Mouse (Mus musculus): Measurements from ENCODE around the gene Plpp2. TPM values are rescaled to one million over a fixed set of nuclear protein-coding genes. Genes with fewer than 3 reads are reported as not detected.
A peak's percentile ranks its signal among the peaks of the same experiment; 100 is the strongest.

The Plpp2 gene
- polyA plus RNA-seq, 1 experiment from 2014 or later = 27.1 TPM

DNA sequence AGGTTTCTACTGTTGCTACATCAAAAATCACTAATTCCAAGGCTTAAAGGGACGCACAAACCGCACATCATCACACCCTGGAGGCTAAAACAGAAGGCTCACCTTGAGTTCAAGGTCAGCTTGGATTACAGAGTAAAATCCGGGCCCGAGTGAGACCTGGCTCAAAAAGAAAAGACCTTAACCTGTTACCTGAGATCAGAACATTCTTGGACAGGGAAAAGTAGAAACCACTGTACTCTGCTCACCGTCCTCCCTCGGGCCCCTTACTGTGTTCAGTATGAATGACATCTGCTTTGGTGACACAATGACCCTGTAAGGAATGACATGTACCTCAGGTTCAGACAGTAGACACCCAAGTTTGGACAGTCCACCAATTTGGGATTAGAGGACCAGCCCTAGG, 41.2 kb upstream of the Plpp2 start:
- Histone ChIP-seq H3K4me3 (ENCODE audit: low read depth, low read length) (no peak overlapping the region), H3K27ac (ENCODE audit: low read depth, low read length) (no peak overlapping the region), H3K9ac (ENCODE audit: low read depth, low read length) (no peak overlapping the region), H3K4me1 (replicated peaks; ENCODE audit: control insufficient read depth, insufficient read depth, low read length) (no peaks in the 10 kb centered on the region), H3K4me2 (no peak overlapping the region), H3K36me3 (ENCODE audit: control insufficient read depth, insufficient read depth, low read length) (no peaks in the 10 kb centered on the region), H3K9me3 (ENCODE audit: control insufficient read depth, low read length) (no peaks in the 10 kb centered on the region), H3K27me3 (replicated peaks; ENCODE audit: control insufficient read depth, insufficient read depth, low read length) (no peaks in the 10 kb centered on the region)
- DNase-seq (ENCODE audit: low spot score) (no peak), ATAC-seq (replicated peaks; ENCODE audit: low FRiP score) (no peak)
- WGBS = 86% methylated on average over 6 of the region's 6 CpGs

DNA sequence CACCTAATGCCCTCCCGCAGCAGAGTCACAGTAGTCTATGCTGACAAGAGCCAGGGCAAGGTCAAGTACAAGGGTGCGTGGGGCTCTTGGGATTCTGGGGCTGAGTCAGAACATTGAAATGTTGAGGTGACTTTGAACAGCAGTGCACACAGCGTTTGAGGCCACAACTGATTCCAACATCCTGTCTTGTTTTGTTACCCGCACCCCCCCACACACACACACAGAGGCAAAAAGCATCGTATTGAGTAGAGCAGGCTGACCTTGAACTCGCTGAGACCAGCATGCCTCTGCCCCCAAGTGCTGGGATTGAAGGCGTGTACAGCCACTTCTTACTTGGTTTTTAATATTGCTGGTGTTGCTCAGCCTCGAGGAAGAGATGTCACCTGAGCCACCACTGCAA, 40.8 kb upstream of the Plpp2 start:
- Histone ChIP-seq H3K4me1 (replicated peaks; ENCODE audit: control insufficient read depth, insufficient read depth, low read length) (no peaks in the 10 kb centered on the region), H3K4me2 (no peak overlapping the region), H3K9ac (ENCODE audit: low read depth, low read length) (no peak overlapping the region), H3K4me3 (ENCODE audit: low read depth, low read length) (no peak overlapping the region), H3K36me3 (ENCODE audit: control insufficient read depth, insufficient read depth, low read length) (no peaks in the 10 kb centered on the region), H3K27me3 (replicated peaks; ENCODE audit: control insufficient read depth, insufficient read depth, low read length) (no peaks in the 10 kb centered on the region), H3K27ac (ENCODE audit: low read depth, low read length) (no peak overlapping the region), H3K9me3 (ENCODE audit: control insufficient read depth, low read length) (no peaks in the 10 kb centered on the region)
- DNase-seq (ENCODE audit: low spot score) (no peak), ATAC-seq (replicated peaks; ENCODE audit: low FRiP score) (no peak)
- 74% methylated on average over 8 of the region's 8 CpGs for WGBS

DNA sequence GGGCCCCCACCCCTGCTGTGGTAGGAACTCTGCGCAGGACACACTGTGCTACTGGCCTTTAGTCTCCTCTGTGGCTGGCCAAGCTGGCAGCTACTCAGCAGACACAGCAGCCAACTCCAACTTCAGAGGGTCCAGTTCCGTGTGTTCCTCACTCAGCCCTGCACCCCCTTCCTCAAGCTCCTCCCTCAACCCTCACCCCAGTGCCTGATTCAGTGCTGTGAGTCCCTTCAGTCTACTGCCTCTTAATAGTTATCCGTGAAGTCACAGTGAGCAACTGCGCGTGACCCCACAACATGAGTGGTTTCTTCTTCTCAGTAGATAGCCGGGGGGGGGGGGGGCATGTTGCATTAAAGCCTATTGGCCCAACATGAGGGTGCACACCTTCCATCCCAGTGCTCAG, 40.0 kb upstream of the Plpp2 start:
- no peak for ATAC-seq (replicated peaks; ENCODE audit: low FRiP score)
- H3K27ac ChIP-seq (ENCODE audit: low read depth, low read length) = no peak overlapping the region
- H3K36me3 ChIP-seq (ENCODE audit: control insufficient read depth, insufficient read depth, low read length) = no peaks in the 10 kb centered on the region
- H3K27me3 ChIP-seq (replicated peaks; ENCODE audit: control insufficient read depth, insufficient read depth, low read length) = no peaks in the 10 kb centered on the region
- H3K9ac ChIP-seq (ENCODE audit: low read depth, low read length) = no peak overlapping the region
- no peaks in the 10 kb centered on the region for H3K4me1 ChIP-seq (replicated peaks; ENCODE audit: control insufficient read depth, insufficient read depth, low read length)
- DNase-seq (ENCODE audit: low spot score) = peak; percentile 28
- WGBS = 85% methylated on average over 6 of the region's 6 CpGs
- H3K4me3 ChIP-seq (ENCODE audit: low read depth, low read length) = no peak overlapping the region
- no peaks in the 10 kb centered on the region for H3K9me3 ChIP-seq (ENCODE audit: control insufficient read depth, low read length)
- no peak overlapping the region for H3K4me2 ChIP-seq

DNA sequence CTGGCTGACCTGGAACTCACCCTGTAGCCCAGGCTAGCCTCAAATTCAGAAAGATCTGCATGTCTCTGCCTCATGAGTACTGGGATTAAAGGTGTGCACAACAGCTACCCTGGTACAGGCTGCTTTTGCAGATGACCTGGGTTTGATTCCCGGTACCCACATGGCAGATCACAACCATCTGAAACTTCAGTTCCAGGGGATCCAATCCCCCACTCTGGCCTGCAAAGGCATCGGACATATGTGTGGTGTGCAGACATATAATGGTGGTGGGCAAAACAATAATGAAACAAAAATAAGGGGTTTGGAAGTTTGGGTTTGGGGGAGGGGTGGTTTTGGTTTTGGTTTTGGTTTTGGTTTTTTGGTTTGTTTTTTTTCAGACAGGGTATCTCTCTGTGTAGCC, 37.7 kb upstream of the Plpp2 start:
- no peaks in the 10 kb centered on the region for H3K36me3 ChIP-seq (ENCODE audit: control insufficient read depth, insufficient read depth, low read length)
- H3K9ac ChIP-seq (ENCODE audit: low read depth, low read length) = no peak overlapping the region
- H3K4me3 ChIP-seq (ENCODE audit: low read depth, low read length) = no peak overlapping the region
- H3K4me1 ChIP-seq (replicated peaks; ENCODE audit: control insufficient read depth, insufficient read depth, low read length) = no peaks in the 10 kb centered on the region
- H3K27me3 ChIP-seq (replicated peaks; ENCODE audit: control insufficient read depth, insufficient read depth, low read length) = no peaks in the 10 kb centered on the region
- H3K9me3 ChIP-seq (ENCODE audit: control insufficient read depth, low read length) = no peaks in the 10 kb centered on the region
- no peak overlapping the region for H3K27ac ChIP-seq (ENCODE audit: low read depth, low read length)
- DNase-seq (ENCODE audit: low spot score) (peak; percentile 9), ATAC-seq (replicated peaks; ENCODE audit: low FRiP score) (no peak)
- H3K4me2 ChIP-seq = no peak overlapping the region
- 90% methylated on average over 2 of the region's 2 CpGs for WGBS

DNA sequence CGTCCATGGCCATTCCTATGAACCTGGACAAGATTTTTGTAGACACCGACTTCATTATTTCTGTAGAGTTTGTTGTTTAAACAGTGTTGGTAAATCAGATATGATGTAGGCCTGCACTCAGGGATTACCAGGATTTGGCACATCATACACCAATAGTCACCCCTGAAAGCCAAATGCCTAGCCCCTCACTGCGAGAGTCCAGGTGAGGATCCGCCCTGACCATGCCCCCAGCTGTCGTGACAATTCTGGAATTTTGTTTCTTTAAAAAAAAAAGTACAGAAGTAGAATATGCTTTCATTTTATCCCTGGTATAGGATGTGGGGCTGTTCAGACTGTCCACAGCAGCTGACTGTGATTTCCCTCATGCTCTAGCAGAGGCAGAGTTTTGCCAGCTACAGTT, 36.3 kb upstream of the Plpp2 start:
- Histone ChIP-seq H3K36me3 (ENCODE audit: control insufficient read depth, insufficient read depth, low read length) (no peaks in the 10 kb centered on the region), H3K4me3 (ENCODE audit: low read depth, low read length) (no peak overlapping the region), H3K4me2 (no peak overlapping the region), H3K9me3 (ENCODE audit: control insufficient read depth, low read length) (no peaks in the 10 kb centered on the region), H3K9ac (ENCODE audit: low read depth, low read length) (no peak overlapping the region), H3K4me1 (replicated peaks; ENCODE audit: control insufficient read depth, insufficient read depth, low read length) (no peaks in the 10 kb centered on the region), H3K27ac (ENCODE audit: low read depth, low read length) (no peak overlapping the region), H3K27me3 (replicated peaks; ENCODE audit: control insufficient read depth, insufficient read depth, low read length) (no peaks in the 10 kb centered on the region)
- DNase-seq (ENCODE audit: low spot score) = peak; percentile 21
- WGBS = 86% methylated on average over 5 of the region's 5 CpGs
- ATAC-seq (replicated peaks; ENCODE audit: low FRiP score) = no peak

DNA sequence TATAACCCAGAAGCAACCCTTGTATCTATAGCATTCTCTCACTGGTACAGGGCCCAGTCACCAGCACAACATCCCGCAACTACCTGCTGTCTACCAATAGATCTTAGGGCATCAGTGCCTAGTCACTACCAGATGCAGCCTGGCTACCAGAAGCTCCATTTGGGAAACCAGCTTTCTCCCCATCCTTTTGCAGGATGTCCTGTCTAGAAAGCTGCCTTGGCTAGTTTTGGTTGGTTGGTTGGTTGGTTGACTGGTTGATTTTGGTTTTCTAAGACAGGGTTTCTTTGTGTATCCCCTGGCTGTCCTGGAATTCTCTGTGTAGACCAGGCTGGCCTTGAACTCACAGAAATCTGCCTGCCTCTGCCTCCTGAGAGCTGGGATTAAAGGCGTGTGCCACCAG, 26.1 kb upstream of the Plpp2 start:
- Histone ChIP-seq H3K27me3 (replicated peaks; ENCODE audit: control insufficient read depth, insufficient read depth, low read length) (no peaks in the 10 kb centered on the region), H3K9ac (ENCODE audit: low read depth, low read length) (no peak overlapping the region), H3K9me3 (ENCODE audit: control insufficient read depth, low read length) (no peaks in the 10 kb centered on the region), H3K36me3 (ENCODE audit: control insufficient read depth, insufficient read depth, low read length) (no peaks in the 10 kb centered on the region), H3K4me2 (no peak overlapping the region), H3K4me1 (replicated peaks; ENCODE audit: control insufficient read depth, insufficient read depth, low read length) (no peaks in the 10 kb centered on the region), H3K4me3 (ENCODE audit: low read depth, low read length) (no peak overlapping the region), H3K27ac (ENCODE audit: low read depth, low read length) (no peak overlapping the region)
- DNase-seq (ENCODE audit: low spot score) = no peak
- 75% methylated on average over 2 of the region's 2 CpGs for WGBS
- ATAC-seq (replicated peaks; ENCODE audit: low FRiP score) = no peak

DNA sequence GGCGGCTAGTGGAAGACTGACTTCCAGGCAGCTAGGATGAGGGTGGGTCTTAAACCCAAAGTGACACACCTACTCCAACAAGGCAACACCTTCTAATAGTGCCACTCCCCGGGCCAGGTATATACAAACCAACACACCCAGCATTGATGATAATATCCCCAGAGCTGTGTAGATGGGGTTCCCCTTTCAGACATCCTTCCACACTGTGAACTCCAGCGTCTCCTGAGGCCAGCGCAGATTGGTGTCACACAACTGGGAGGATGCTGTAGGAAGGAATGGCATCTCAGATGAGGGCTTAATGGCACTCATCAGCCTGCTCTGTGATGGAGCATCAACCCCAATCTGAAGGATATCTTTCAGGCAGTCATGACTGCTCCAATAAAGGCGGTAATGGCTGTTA, 23.9 kb upstream of the Plpp2 start:
- Histone ChIP-seq H3K27ac (ENCODE audit: low read depth, low read length) (no peak overlapping the region), H3K9me3 (ENCODE audit: control insufficient read depth, low read length) (no peaks in the 10 kb centered on the region), H3K4me2 (no peak overlapping the region), H3K9ac (ENCODE audit: low read depth, low read length) (no peak overlapping the region), H3K27me3 (replicated peaks; ENCODE audit: control insufficient read depth, insufficient read depth, low read length) (no peaks in the 10 kb centered on the region), H3K36me3 (ENCODE audit: control insufficient read depth, insufficient read depth, low read length) (no peaks in the 10 kb centered on the region), H3K4me3 (ENCODE audit: low read depth, low read length) (no peak overlapping the region), H3K4me1 (replicated peaks; ENCODE audit: control insufficient read depth, insufficient read depth, low read length) (peaks cover 3% of the 10 kb centered on the region; the same call in 1 of the 2 replicates)
- WGBS = 89% methylated on average over 5 of the region's 5 CpGs
- DNase-seq (ENCODE audit: low spot score) (peak; percentile 22), ATAC-seq (replicated peaks; ENCODE audit: low FRiP score) (no peak)

DNA sequence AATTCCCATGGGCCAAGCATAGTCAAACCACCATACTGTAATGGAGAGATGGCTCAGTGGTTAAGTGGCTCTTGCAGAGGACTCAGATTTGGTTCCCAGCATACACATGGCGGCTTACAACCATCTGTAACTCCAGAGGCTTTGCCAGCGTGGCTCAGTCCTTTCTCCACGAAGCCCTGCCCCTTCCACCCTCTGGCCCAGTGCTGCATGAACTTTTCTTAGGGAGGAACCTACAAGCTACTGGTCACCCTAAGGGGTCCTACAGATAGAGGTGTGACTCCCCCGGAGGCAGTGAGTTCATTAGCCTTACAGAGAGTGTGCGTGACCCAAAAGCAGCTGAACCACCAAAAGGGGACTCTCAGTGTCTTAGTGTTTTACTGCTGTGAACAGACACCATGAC, 23.4 kb upstream of the Plpp2 start:
- H3K4me2 ChIP-seq = no peak overlapping the region
- H3K9me3 ChIP-seq (ENCODE audit: control insufficient read depth, low read length) = no peaks in the 10 kb centered on the region
- no peak overlapping the region for H3K27ac ChIP-seq (ENCODE audit: low read depth, low read length)
- DNase-seq (ENCODE audit: low spot score) (peak; percentile 28), ATAC-seq (replicated peaks; ENCODE audit: low FRiP score) (no peak)
- WGBS = 81% methylated on average over 5 of the region's 5 CpGs
- H3K4me3 ChIP-seq (ENCODE audit: low read depth, low read length) = no peak overlapping the region
- H3K36me3 ChIP-seq (ENCODE audit: control insufficient read depth, insufficient read depth, low read length) = no peaks in the 10 kb centered on the region
- H3K4me1 ChIP-seq (replicated peaks; ENCODE audit: control insufficient read depth, insufficient read depth, low read length) = peaks cover 3% of the 10 kb centered on the region; the same call in 1 of the 2 replicates
- H3K27me3 ChIP-seq (replicated peaks; ENCODE audit: control insufficient read depth, insufficient read depth, low read length) = no peaks in the 10 kb centered on the region
- no peak overlapping the region for H3K9ac ChIP-seq (ENCODE audit: low read depth, low read length)

DNA sequence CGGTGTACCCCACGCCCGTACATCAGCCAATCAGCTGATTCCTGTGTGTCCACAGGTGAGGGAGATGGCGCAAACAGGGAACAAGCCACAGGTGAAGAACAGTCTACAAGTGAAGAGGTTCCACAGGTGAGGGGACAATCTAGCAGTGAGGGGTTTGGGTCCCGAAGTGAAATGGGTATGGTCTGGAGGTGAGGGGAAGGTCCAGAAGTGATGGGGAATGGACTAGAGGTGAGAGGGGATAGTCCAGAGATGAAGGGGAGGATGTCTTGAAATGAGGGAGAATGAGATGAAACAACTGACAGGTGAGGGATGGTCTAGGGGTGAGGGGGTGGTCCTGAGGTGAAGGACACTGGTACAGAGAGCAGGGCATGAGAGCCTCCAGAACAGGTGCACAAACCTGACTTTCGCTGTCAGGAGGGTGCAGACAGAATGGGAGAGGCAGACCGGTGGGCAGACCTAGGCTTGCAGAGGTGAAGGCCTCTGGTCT, 21.7 kb upstream of the Plpp2 start:
- Histone ChIP-seq H3K9me3 (ENCODE audit: control insufficient read depth, low read length) (no peaks in the 10 kb centered on the region), H3K4me1 (replicated peaks; ENCODE audit: control insufficient read depth, insufficient read depth, low read length) (peaks cover 3% of the 10 kb centered on the region; the same call in 1 of the 2 replicates), H3K4me2 (peak overlapping the region; percentile 92), H3K27me3 (replicated peaks; ENCODE audit: control insufficient read depth, insufficient read depth, low read length) (no peaks in the 10 kb centered on the region), H3K27ac (ENCODE audit: low read depth, low read length) (no peak overlapping the region), H3K4me3 (ENCODE audit: low read depth, low read length) (peak overlapping the region; percentile 92), H3K36me3 (ENCODE audit: control insufficient read depth, insufficient read depth, low read length) (no peaks in the 10 kb centered on the region), H3K9ac (ENCODE audit: low read depth, low read length) (peak overlapping the region; percentile 90; the same call in 1 of the 2 replicates)
- DNase-seq (ENCODE audit: low spot score) = peak; percentile 32
- 0 out of 2 replicates have a peak, but pooled peaks have one; percentile 4 for ATAC-seq (replicated peaks; ENCODE audit: low FRiP score)
- 23% methylated on average over 7 of the region's 7 CpGs for WGBS

All from liver, embryonic 11.5 days (tissue).